Mouse (Mus musculus): Measurements from ENCODE around the gene Appbp2. TPM values are rescaled to one million over a fixed set of nuclear protein-coding genes. Genes with fewer than 3 reads are reported as not detected.

Gene Appbp2
- polyA plus RNA-seq, 1 experiment from 2014 or later: 40.1 TPM

- no peaks in the 10 kb centered on the region for H3K27me3 ChIP-seq
- no peak overlapping the region for H3K4me2 ChIP-seq
- WGBS: 97% methylated on average over 6 of the region's 6 CpGs
- no peak overlapping the region for H3K9ac ChIP-seq
- H3K36me3 ChIP-seq: peaks cover 24% of the 10 kb centered on the region
- no peaks in the 10 kb centered on the region for H3K4me1 ChIP-seq
- ATAC-seq (ENCODE audit: insufficient number of reproducible peaks, insufficient read depth, low FRiP score, low TSS enrichment, low read depth): no peak
- no peak overlapping the region for H3K4me3 ChIP-seq
- no peak overlapping the region for H3K27ac ChIP-seq
- no peaks in the 10 kb centered on the region for H3K9me3 ChIP-seq
Observed at GRCm38 (mm10) chr11:85222561-85222960, 12.4 kb downstream of the Appbp2 start.

GRCm38 (mm10) chr11:85219014-85219413, 15.9 kb downstream of the Appbp2 start:
- Histone ChIP-seq H3K4me2 (no peak overlapping the region), H3K27me3 (no peaks in the 10 kb centered on the region)
- WGBS: 90% methylated on average over 3 of the region's 3 CpGs

GRCm38 (mm10) chr11:85214679-85215078, 20.3 kb downstream of the Appbp2 start:
- no peak for ATAC-seq (ENCODE audit: insufficient number of reproducible peaks, insufficient read depth, low FRiP score, low TSS enrichment, low read depth)
- no peaks in the 10 kb centered on the region for H3K9me3 ChIP-seq
- H3K27me3 ChIP-seq: no peaks in the 10 kb centered on the region
- 0 out of 2 replicates have a peak, but pooled peaks cover 5% of the 10 kb centered on the region for H3K4me1 ChIP-seq
- H3K36me3 ChIP-seq: peaks cover 60% of the 10 kb centered on the region
- no peak overlapping the region for H3K9ac ChIP-seq
- H3K4me2 ChIP-seq: no peak overlapping the region
- no peak overlapping the region for H3K4me3 ChIP-seq
- 94% methylated on average over 3 of the region's 3 CpGs for WGBS
- no peak overlapping the region for H3K27ac ChIP-seq

More at GRCm38 (mm10) chr11:85219014-85219413, 15.9 kb downstream of the Appbp2 start:
- H3K36me3 ChIP-seq: peaks cover 26% of the 10 kb centered on the region
- no peak overlapping the region for H3K27ac ChIP-seq
- H3K4me1 ChIP-seq: 0 out of 2 replicates have a peak, but pooled peaks cover 5% of the 10 kb centered on the region
- ATAC-seq (ENCODE audit: insufficient number of reproducible peaks, insufficient read depth, low FRiP score, low TSS enrichment, low read depth): no peak
- no peak overlapping the region for H3K9ac ChIP-seq
- no peaks in the 10 kb centered on the region for H3K9me3 ChIP-seq
- no peak overlapping the region for H3K4me3 ChIP-seq

GRCm38 (mm10) chr11:85213215-85213614, 21.7 kb downstream of the Appbp2 start:
- Histone ChIP-seq H3K9ac (no peak overlapping the region), H3K9me3 (no peaks in the 10 kb centered on the region), H3K27ac (no peak overlapping the region), H3K4me3 (no peak overlapping the region), H3K27me3 (no peaks in the 10 kb centered on the region), H3K4me2 (no peak overlapping the region), H3K36me3 (peaks cover 71% of the 10 kb centered on the region), H3K4me1 (0 out of 2 replicates have a peak, but pooled peaks cover 5% of the 10 kb centered on the region)
- WGBS: 94% methylated on average over 2 of the region's 2 CpGs
- no peak for ATAC-seq (ENCODE audit: insufficient number of reproducible peaks, insufficient read depth, low FRiP score, low TSS enrichment, low read depth)

GRCm38 (mm10) chr11:85211151-85211550, 23.8 kb downstream of the Appbp2 start:
- H3K4me2 ChIP-seq: no peak overlapping the region
- H3K4me1 ChIP-seq: no peaks in the 10 kb centered on the region
- H3K4me3 ChIP-seq: no peak overlapping the region
- H3K9ac ChIP-seq: no peak overlapping the region
- H3K36me3 ChIP-seq: peaks cover 90% of the 10 kb centered on the region
- ATAC-seq (ENCODE audit: insufficient number of reproducible peaks, insufficient read depth, low FRiP score, low TSS enrichment, low read depth): no peak
- H3K27ac ChIP-seq: no peak overlapping the region
- H3K9me3 ChIP-seq: no peaks in the 10 kb centered on the region
- H3K27me3 ChIP-seq: no peaks in the 10 kb centered on the region
- 94% methylated on average over 2 of the region's 2 CpGs for WGBS

GRCm38 (mm10) chr11:85206231-85206630, 28.7 kb downstream of the Appbp2 start:
- Histone ChIP-seq H3K9me3 (no peaks in the 10 kb centered on the region), H3K9ac (no peak overlapping the region), H3K27ac (no peak overlapping the region), H3K4me1 (no peaks in the 10 kb centered on the region), H3K36me3 (peaks cover 83% of the 10 kb centered on the region), H3K4me2 (no peak overlapping the region), H3K27me3 (no peaks in the 10 kb centered on the region), H3K4me3 (no peak overlapping the region)
- ATAC-seq (ENCODE audit: insufficient number of reproducible peaks, insufficient read depth, low FRiP score, low TSS enrichment, low read depth): no peak

GRCm38 (mm10) chr11:85198906-85199305, 36.0 kb downstream of the Appbp2 start:
- H3K4me2 ChIP-seq: no peak overlapping the region
- no peak overlapping the region for H3K27ac ChIP-seq
- ATAC-seq (ENCODE audit: insufficient number of reproducible peaks, insufficient read depth, low FRiP score, low TSS enrichment, low read depth): no peak
- H3K4me1 ChIP-seq: no peaks in the 10 kb centered on the region
- 83% methylated on average over 2 of the region's 2 CpGs for WGBS
- no peaks in the 10 kb centered on the region for H3K9me3 ChIP-seq
- no peak overlapping the region for H3K4me3 ChIP-seq
- H3K27me3 ChIP-seq: no peaks in the 10 kb centered on the region
- H3K9ac ChIP-seq: no peak overlapping the region
- peaks cover 91% of the 10 kb centered on the region for H3K36me3 ChIP-seq

GRCm38 (mm10) chr11:85196046-85196445, 38.9 kb downstream of the Appbp2 start:
- 92% methylated on average over 9 of the region's 9 CpGs for WGBS
- H3K4me1 ChIP-seq: no peaks in the 10 kb centered on the region
- no peak overlapping the region for H3K27ac ChIP-seq
- no peak for ATAC-seq (ENCODE audit: insufficient number of reproducible peaks, insufficient read depth, low FRiP score, low TSS enrichment, low read depth)
- no peak overlapping the region for H3K4me3 ChIP-seq
- no peaks in the 10 kb centered on the region for H3K9me3 ChIP-seq
- no peak overlapping the region for H3K4me2 ChIP-seq
- H3K27me3 ChIP-seq: no peaks in the 10 kb centered on the region
- peaks cover 88% of the 10 kb centered on the region for H3K36me3 ChIP-seq
- no peak overlapping the region for H3K9ac ChIP-seq

GRCm38 (mm10) chr11:85194206-85194605, 40.7 kb downstream of the Appbp2 start:
- no peaks in the 10 kb centered on the region for H3K9me3 ChIP-seq
- H3K4me2 ChIP-seq: no peak overlapping the region
- no peak overlapping the region for H3K4me3 ChIP-seq
- ATAC-seq (ENCODE audit: insufficient number of reproducible peaks, insufficient read depth, low FRiP score, low TSS enrichment, low read depth): no peak
- H3K36me3 ChIP-seq: peaks cover 88% of the 10 kb centered on the region
- H3K27me3 ChIP-seq: no peaks in the 10 kb centered on the region
- H3K27ac ChIP-seq: no peak overlapping the region
- WGBS: 94% methylated on average over 11 of the region's 11 CpGs
- H3K4me1 ChIP-seq: no peaks in the 10 kb centered on the region
- H3K9ac ChIP-seq: no peak overlapping the region

GRCm38 (mm10) chr11:85190741-85191140, 44.2 kb downstream of the Appbp2 start:
- Histone ChIP-seq H3K9ac (no peak overlapping the region), H3K9me3 (no peaks in the 10 kb centered on the region), H3K4me3 (no peak overlapping the region), H3K4me1 (no peaks in the 10 kb centered on the region), H3K36me3 (peaks cover 69% of the 10 kb centered on the region), H3K4me2 (no peak overlapping the region), H3K27me3 (no peaks in the 10 kb centered on the region), H3K27ac (no peak overlapping the region)
- no peak for ATAC-seq (ENCODE audit: insufficient number of reproducible peaks, insufficient read depth, low FRiP score, low TSS enrichment, low read depth)
- 92% methylated on average over 12 of the region's 12 CpGs for WGBS

GRCm38 (mm10) chr11:85189110-85189509, 45.8 kb downstream of the Appbp2 start:
- Histone ChIP-seq H3K9ac (no peak overlapping the region), H3K9me3 (no peaks in the 10 kb centered on the region), H3K36me3 (peaks cover 56% of the 10 kb centered on the region), H3K27ac (no peak overlapping the region), H3K27me3 (no peaks in the 10 kb centered on the region), H3K4me2 (no peak overlapping the region), H3K4me3 (no peak overlapping the region), H3K4me1 (no peaks in the 10 kb centered on the region)
- ATAC-seq (ENCODE audit: insufficient number of reproducible peaks, insufficient read depth, low FRiP score, low TSS enrichment, low read depth): no peak
- WGBS: 94% methylated on average over 4 of the region's 4 CpGs

GRCm38 (mm10) chr11:85184839-85185238, 50.1 kb downstream of the Appbp2 start:
- no peaks in the 10 kb centered on the region for H3K9me3 ChIP-seq
- ATAC-seq (ENCODE audit: insufficient number of reproducible peaks, insufficient read depth, low FRiP score, low TSS enrichment, low read depth): no peak
- H3K4me3 ChIP-seq: no peak overlapping the region
- WGBS: 91% methylated on average over 6 of the region's 6 CpGs
- H3K4me2 ChIP-seq: no peak overlapping the region
- H3K27me3 ChIP-seq: no peaks in the 10 kb centered on the region
- peaks cover 19% of the 10 kb centered on the region for H3K36me3 ChIP-seq
- H3K27ac ChIP-seq: no peak overlapping the region
- H3K9ac ChIP-seq: no peak overlapping the region
- 0 out of 2 replicates have a peak, but pooled peaks cover 3% of the 10 kb centered on the region for H3K4me1 ChIP-seq

All from embryonic facial prominence, embryonic 13.5 days (tissue).